19 mouse cellular contexts compared by ENCODE assay signal in genomic region chr2:102913833-102914545, GRCm38 (mm10). TPM values are rescaled to one million over a fixed set of nuclear protein-coding genes. Genes with fewer than 3 reads are reported as not detected.
DNase-seq lines count a peak whose midpoint lies in the region; ATAC-seq and TF ChIP-seq lines count a peak whose summit lies in the region.
"Had no signal": no experiment of that assay in that cellular context is flagged by ENCODE, and none has a peak within 500 bp of the region (broad histone marks: within the 10 kb centered on the region; RNA-seq: fewer than 3 reads in every experiment).

No protein-coding gene starts in this region.

- H3K27me3 ChIP-seq in liver, embryonic 11.5 days (replicated peaks; ENCODE audit: control insufficient read depth, insufficient read depth, low read length): no peaks in the 10 kb centered on the region
- no peaks in the 10 kb centered on the region for H3K27me3 ChIP-seq in midbrain, embryonic 13.5 days
- H3K27me3 ChIP-seq: embryonic facial prominence, embryonic 15.5 days; forebrain, embryonic 13.5 days; hindbrain, embryonic 13.5 days; Patski had no signal

- H3K9me3 ChIP-seq in liver, embryonic 11.5 days (ENCODE audit: control insufficient read depth, low read length): no peaks in the 10 kb centered on the region
- no peaks in the 10 kb centered on the region for H3K9me3 ChIP-seq in midbrain, embryonic 13.5 days
- H3K9me3 ChIP-seq: embryonic facial prominence, embryonic 15.5 days; forebrain, embryonic 13.5 days; hindbrain, embryonic 13.5 days had no signal

- H3K4me1 ChIP-seq in liver, embryonic 11.5 days (replicated peaks; ENCODE audit: control insufficient read depth, insufficient read depth, low read length): peaks cover 6% of the 10 kb centered on the region
- H3K4me1 ChIP-seq in midbrain, embryonic 13.5 days (replicated peaks): no peaks in the 10 kb centered on the region
- H3K4me1 ChIP-seq: forebrain, embryonic 13.5 days; hindbrain, embryonic 13.5 days had no signal

- no peak overlapping the region for H3K4me3 ChIP-seq in liver, embryonic 11.5 days (ENCODE audit: low read depth, low read length)
- H3K4me3 ChIP-seq in midbrain, embryonic 13.5 days (replicated peaks): no peak overlapping the region
- no peak overlapping the region for H3K4me3 ChIP-seq in layer of hippocampus, adult 2 months
- H3K4me3 ChIP-seq: embryonic facial prominence, embryonic 15.5 days; forebrain, embryonic 13.5 days; hindbrain, embryonic 13.5 days had no signal

- no peak overlapping the region for H3K27ac ChIP-seq in liver, embryonic 11.5 days (ENCODE audit: low read depth, low read length)
- H3K27ac ChIP-seq in midbrain, embryonic 13.5 days: no peak overlapping the region
- no peak overlapping the region for H3K27ac ChIP-seq in layer of hippocampus, adult 2 months
- H3K27ac ChIP-seq: embryonic facial prominence, embryonic 15.5 days; forebrain, embryonic 13.5 days; hindbrain, embryonic 13.5 days had no signal

- 0 out of 2 replicates have a peak overlapping the region, but pooled peaks have one; percentile 30 for H3K4me2 ChIP-seq in liver, embryonic 11.5 days
- H3K4me2 ChIP-seq in midbrain, embryonic 13.5 days (replicated peaks): no peak overlapping the region
- H3K4me2 ChIP-seq: embryonic facial prominence, embryonic 15.5 days; forebrain, embryonic 13.5 days; hindbrain, embryonic 13.5 days; lung, embryonic 14.5 days had no signal

- 58% methylated on average over 11 of the region's 11 CpGs for WGBS in liver, embryonic 11.5 days
- 81% methylated on average over 11 of the region's 11 CpGs for WGBS in midbrain, embryonic 13.5 days

- DNase-seq in B cell, adult 2 months: peak; percentile 35 to 38
- peak; percentile 56 for DNase-seq in c-Kit-positive CD71-positive TER-119-negative erythroid progenitor cells, embryonic 14.5 days (ENCODE audit: low read depth)
- DNase-seq in liver, embryonic 11.5 days (ENCODE audit: low spot score): peak; percentile 34
- DNase-seq in cerebellum, adult 18-20 months: no peak
- no peak for DNase-seq in layer of hippocampus, adult 2 months (ENCODE audit: low spot score in 2 of 2)
- no peak for DNase-seq in MN1 (ENCODE audit: low spot score)
- DNase-seq: cerebellum, adult 2 months; kidney, adult 8-10 months; kidney, postnatal 4 days; layer of hippocampus, postnatal 36 days; left cerebral cortex, postnatal 4 days; lung, embryonic 14.5 days; right cerebral cortex, adult 18-20 months had no signal

- ATAC-seq in liver, embryonic 11.5 days (replicated peaks; ENCODE audit: low FRiP score): peak; percentile 89
- ATAC-seq in megakaryocyte-erythroid progenitor cell, adult 5-6 weeks (replicated peaks; ENCODE audit: low FRiP score, low TSS enrichment, poor library complexity, severe bottlenecking): peak; percentile 98
- ATAC-seq in midbrain, embryonic 13.5 days: no peak
- ATAC-seq: forebrain, embryonic 13.5 days; Patski had no signal

- no peaks in the 10 kb centered on the region for H3K36me3 ChIP-seq in liver, embryonic 11.5 days (ENCODE audit: control insufficient read depth, insufficient read depth, low read length)
- no peaks in the 10 kb centered on the region for H3K36me3 ChIP-seq in midbrain, embryonic 13.5 days
- H3K36me3 ChIP-seq: embryonic facial prominence, embryonic 15.5 days; hindbrain, embryonic 13.5 days had no signal

- no peak for TF ChIP-seq CTCF in layer of hippocampus, adult 2 months (conservative IDR thresholded peaks at IDR 0.05)

- H3K9ac ChIP-seq in liver, embryonic 11.5 days (ENCODE audit: low read depth, low read length): no peak overlapping the region
- H3K9ac ChIP-seq in midbrain, embryonic 13.5 days (replicated peaks): no peak overlapping the region
- H3K9ac ChIP-seq: embryonic facial prominence, embryonic 15.5 days; forebrain, embryonic 13.5 days; hindbrain, embryonic 13.5 days; lung, embryonic 14.5 days had no signal

RNA-seq across cellular contexts. Expression of gene Cd44, which starts 12.5 kb away (rescaled TPM):
- 25.9 and 28.1 TPM in 2 replicates for polyA plus RNA-seq in liver, embryonic 11.5 days (2014; fragmentation: Nextera tagmentation; extraction: Ambion mirVana)
- 111 and 112 TPM in 2 replicates for total RNA-seq in megakaryocyte-erythroid progenitor cell, adult 5-6 weeks (2014; fragmentation: Nextera tagmentation)
- 124 and 143 TPM in 2 replicates for total RNA-seq in megakaryocyte-erythroid progenitor cell, adult 5-6 weeks (2017)
- polyA plus RNA-seq in midbrain, embryonic 13.5 days (2015; fragmentation: Nextera tagmentation; extraction: Ambion mirVana): 1.5 and 2.1 TPM in 2 replicates
- total RNA-seq in layer of hippocampus, adult 2 months (2021): 1 to 10 TPM; 3.1 to 3.2 TPM

Comparison
In these comparisons a context has a peak if more than half of its experiments do, and no peak if none do; other contexts are left out.
1. DNase-seq: peak in B cell, adult 2 months (2 of 2), c-Kit-positive CD71-positive TER-119-negative erythroid progenitor cells, embryonic 14.5 days (single experiment) and liver, embryonic 11.5 days (single experiment); none in cerebellum, adult 18-20 months (0 of 2), layer of hippocampus, adult 2 months (0 of 2) and MN1 (single experiment).
2. RNA of gene Cd44, which starts 12.5 kb away (total RNA-seq): 111 to 143 TPM in megakaryocyte-erythroid progenitor cell, adult 5-6 weeks; 3.1 to 3.2 TPM in layer of hippocampus, adult 2 months; every median in the first group is over 10 times any median in the second.